Mouse (Mus musculus) thymus, postnatal 10 days (tissue): ENCODE measurements around the gene Scimp.

Source experiments
- DNase-seq, 2 experiments: peaks; one replicate each; pipeline ENCODE4 v3.0.0; 2021; ENCODE audit warnings: low spot score in 2 of 2

Gene Scimp

DNA sequence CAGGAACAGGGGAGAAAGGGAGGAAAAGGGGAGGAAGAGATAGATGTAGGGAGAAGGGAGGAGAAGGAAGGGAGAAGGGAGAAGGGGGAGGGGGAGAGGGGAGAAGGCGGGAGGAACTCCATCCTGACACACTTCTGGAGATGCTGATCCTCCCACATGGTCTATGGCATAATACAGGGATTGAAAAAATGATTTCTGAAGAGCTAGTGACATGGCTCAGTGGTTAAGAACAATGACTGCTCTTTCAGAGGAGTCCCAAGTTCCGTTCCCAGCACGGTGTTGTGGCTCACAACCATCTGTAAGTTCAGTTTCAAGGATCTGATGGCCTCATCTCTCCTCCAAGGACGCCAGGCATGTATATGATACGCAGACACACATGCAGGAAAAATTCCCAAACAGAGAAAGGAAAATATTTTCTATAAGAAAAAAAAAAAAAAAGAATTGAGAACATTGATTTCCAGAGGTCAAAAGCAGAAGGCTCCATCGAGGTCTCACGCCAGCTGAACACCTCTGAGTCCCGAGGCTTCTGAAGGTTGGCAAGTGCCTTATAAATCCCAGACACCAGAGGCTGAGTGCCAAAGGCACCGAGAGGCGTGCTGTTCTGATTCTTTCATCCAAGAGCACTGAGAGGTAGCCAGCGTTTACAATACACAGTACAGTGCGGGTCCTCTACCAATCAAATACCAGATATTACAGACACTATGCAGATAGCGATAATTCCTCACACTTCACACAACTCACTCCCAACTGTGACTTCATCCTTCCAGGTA is 730 bp downstream of the Scimp start:
- DNase-seq, result no peak

DNA sequence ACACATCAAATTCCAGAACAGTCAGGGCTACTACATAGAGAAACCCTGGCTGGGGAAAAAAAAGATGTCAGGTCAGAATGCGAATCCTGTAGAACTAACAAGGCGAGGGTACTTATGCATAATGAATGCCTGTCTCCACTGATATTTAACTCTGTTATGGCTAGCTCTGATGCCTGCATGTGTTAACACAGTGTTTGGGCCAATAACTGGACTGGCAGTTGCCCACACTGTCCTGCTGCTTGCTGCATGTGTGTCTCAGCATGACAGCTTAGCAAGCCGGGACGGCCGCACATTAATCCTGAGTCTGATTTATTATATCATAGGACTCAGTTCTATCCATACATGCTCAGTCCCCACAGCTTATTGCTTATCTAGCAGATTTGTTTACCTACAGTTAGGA is 1.3 kb downstream of the Scimp start:
- no peak for DNase-seq

DNA sequence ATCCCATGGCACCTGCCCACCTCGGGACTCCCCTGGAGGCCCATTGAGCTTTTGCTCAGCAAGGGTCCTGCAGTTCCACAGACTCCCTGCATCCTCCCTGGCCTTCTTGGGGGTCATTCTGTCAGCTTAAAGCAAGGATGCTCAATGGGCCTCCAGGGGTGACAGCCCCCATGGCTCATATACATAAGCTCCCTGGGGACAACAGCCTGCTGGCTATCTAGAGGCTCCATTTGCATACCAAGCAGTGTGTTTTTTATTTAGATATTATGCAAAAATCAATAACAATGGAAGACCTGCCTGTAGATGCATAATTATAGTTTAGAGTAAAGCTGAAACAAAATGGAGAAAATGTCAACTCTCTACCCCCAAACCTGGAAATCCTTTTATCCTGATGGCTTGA is 3.4 kb downstream of the Scimp start:
- DNase-seq, result no peak

DNA sequence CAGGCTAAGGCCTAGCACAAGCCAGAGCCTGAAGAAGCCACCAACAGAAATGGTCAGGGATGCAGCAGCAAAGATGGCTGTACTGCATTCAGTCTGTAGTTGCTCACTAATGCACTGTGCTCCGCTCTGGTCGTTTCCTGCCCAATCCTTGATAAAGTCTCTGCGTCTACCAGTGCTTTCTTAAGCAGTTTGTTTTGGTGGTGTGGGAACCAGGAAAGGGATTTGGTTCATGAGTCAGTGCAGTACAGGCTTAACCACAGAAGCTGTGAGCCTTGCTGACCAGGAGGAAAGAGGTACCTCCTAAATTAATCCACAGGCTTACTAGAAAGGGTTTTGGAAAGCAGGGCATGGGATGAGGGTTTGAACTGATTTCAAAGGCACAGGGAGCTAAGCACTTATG is 4.3 kb downstream of the Scimp start:
- no peak for DNase-seq

DNA sequence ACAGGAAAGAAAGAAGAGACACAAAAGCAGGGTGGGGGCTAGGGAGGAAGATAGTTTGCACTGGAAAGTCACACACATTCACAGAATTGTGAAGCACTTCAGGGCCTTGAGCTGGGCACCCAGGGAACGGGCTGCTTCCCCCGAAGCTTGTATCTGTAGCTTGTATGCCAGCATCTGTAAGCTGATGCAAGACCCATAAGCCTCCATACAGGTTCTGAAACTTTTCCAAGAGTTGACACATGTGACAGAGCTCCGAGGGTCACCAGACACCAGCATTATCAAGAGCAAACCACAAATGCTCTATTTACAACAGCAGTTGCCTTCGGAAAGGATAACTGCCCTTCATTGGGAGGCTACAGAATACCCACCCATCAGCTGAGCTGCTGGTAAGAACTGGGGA is 4.8 kb downstream of the Scimp start:
- DNase-seq, result no peak

DNA sequence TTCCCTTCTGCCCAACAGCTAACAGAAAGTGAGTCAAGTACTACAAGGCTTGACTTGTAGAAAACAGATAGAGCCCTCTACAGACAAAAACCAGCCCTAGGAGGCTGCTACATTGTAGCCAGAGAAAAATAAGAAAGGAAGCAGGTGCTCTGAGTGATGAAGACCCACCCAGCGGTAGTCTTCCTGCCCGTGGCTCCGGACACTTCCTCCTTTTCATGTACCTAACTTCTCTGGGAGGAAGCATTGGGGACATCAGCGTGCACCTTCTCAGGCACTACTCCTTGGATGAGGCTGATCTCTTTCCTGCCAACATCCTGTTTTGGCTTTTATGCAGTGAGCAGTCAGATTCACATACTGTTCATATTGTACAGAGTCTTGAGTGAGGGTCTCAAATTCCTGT is 5.7 kb downstream of the Scimp start:
- DNase-seq, result no peak

DNA sequence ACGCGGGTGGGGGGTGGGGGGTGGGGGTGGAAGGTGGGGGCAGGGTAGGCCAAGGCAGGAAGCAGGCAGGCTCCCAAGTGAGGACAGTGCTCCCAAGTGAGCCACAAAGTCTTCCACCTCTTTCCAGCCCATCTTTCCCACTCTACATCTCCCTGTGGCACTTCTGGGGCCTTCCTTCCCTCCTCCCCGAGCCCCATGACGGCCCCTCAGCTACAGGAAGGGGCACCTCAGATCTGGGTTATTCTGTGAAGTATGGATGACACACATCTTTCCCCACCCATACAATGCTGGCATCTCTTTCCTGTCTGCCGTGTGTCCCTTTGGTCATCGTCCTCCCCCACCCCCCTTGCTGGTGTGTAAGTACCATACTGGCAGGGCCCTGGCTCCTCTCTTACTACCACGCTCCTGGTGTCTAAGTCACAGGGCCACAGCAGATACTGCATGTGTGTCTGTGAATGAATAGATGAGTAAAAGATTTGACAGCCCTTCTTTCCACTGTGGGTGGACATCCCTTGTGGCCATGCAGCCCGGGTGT is 6.7 kb downstream of the Scimp start:
- no peak for DNase-seq

DNA sequence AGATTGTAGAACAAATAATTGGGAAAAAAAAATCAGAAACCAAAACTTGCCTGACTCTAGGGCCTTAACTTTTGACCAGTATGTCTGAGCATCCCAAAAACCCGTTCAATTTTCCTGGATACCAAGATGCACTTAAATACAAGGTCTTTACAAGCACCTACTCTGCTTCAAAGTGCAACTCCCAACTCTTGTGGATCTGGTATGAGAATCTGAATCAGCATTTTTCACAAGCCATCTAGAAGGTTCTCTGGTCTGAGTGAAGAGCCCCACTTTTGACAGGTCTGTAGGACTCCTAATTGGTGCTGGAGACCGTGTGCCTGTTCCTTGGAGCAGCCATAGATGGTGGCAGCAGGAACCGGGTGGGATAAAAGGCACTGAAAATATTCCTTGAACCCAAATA is 8.0 kb downstream of the Scimp start:
- DNase-seq, result no peak

DNA sequence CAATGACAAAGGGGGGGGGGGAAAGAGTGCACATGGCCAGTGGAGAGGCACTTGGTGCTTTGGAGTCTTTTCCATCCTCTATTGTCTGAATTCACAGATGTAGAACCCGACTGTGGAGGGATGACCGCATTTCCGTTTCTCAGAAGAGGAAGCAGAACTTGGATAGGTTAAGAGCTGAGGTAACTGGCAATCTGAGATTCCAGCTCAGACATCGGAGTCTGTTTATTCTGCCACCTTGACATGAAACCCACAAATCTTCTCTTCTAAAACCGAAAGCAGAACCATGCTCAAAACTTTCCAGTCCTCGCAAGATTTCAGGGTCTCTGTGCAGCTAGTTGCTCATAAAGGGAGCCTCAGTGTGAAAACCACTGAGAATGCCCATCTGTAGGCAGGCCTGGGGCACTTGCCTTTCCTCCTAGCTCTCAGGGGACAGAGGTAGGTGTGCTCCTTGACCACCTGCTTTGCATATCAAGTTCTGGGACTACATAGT is 8.6 kb downstream of the Scimp start:
- no peak for DNase-seq

DNA sequence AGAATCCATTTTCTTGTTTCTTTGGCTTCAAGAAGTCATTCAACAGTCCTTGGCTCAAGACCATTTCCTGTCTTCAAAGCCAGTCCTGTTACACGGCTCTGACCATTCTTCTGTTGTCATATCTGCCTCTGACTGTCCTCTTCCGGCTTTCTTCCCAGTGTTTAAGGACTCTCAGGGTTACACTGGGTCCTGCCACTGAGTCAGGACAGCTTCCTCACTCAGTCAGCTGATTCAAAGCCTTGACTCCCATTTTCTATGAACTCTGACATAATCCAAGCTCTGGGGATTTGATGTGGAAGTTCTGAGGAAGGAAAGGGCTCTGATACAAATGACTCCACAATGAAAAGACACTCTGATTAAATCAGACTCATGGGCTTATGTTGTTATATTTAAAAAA is 9.5 kb downstream of the Scimp start:
- no peak for DNase-seq

DNA sequence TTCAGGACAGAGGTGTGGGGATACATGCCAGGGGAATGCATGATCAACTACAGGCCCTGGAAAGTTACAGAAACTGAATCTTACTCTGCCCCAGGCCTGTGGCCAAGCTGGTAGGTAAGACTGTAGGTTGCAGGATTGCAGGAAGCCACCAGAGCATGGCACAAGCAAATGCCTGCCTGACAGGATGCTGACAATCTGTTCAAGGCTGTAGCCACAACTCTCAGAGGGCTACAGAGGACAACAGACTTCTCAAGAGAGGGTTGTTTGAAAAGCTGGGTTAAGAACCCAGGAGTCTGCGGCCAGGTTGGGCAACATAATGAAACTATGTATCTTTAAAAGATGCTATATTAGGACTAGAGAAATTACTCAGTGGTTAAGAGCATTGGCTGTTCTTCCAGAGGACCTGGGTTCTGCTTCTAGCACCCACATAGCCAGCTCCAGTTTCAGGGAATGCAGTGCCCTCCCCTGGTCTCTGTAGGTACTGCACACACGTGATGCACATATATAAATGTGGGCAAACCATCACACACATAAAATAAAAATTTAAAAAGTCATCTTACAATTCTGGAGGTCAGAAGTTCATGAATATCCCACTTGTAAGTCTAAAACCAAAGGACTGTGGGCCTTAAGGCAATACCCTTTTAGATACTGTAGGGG is 10.1 kb downstream of the Scimp start:
- no peak for DNase-seq

DNA sequence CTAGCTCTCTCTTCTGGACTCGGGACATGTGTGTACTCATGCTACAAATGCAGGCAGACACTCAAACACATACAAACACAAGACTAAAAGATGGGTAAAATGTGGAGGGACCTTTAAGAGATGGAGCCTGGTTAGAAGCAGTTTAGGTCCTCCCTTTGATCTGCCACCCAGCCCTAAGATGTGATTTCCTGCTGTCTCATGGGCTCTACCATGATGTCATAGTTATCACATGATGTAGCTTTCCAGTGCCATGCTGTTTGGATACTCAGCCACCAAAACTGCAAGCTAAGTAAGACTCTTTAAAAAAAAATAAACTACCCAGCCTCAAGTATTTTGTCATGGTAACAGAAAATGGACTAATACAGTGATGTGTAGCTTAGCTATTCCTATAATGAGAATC is 20.0 kb downstream of the Scimp start:
- no peak for DNase-seq

DNA sequence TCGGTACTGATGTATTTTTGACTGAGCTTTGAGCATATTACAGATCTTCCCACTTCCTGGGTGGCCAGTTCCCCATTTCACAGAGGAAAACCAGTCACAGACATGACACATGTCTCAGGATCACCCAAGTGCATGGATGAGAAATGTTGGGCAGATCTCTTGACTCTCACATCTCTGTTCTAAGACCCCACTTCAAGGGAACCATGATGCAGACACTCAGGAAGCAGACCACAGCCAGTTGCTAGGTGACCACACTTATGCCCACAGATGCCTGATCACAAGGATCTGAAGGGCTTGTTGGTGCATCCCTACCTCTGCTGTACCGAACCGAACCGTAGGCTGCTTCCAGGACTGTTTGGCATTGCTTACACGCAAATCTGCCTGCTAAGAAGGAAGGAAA is 20.7 kb downstream of the Scimp start:
- DNase-seq, result no peak

DNA sequence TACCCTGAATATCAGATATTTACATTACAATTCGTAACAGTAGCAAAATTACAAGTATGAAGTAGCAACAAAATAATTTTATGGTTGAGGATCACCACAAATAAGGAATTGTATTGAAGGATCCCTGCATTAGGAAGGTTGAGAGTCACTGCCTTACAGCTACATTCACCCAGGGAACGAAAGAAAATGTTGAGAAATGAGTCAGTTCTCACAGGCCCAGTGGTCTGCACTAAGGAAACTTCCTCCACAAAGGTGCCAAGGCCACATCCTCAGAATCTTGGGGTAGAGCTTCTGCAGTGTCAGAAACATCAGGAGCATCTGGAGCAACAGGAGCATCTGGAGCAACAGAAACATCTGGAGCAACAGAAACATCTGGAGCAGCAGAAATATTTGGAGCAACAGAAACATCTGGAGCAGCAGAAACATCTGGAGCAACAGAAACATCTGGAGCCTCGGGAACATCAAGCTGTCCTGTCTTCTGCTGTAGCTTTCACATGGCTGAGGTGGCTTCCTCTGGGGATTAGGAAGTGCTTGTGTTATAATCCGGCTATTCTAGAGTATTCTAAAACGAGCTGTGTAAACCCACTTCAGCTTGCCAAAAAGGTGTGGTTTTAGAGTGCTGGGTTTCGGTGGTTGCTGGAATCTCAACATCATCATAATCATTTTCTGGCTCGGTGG is 21.4 kb downstream of the Scimp start:
- DNase-seq, result no peak

DNA sequence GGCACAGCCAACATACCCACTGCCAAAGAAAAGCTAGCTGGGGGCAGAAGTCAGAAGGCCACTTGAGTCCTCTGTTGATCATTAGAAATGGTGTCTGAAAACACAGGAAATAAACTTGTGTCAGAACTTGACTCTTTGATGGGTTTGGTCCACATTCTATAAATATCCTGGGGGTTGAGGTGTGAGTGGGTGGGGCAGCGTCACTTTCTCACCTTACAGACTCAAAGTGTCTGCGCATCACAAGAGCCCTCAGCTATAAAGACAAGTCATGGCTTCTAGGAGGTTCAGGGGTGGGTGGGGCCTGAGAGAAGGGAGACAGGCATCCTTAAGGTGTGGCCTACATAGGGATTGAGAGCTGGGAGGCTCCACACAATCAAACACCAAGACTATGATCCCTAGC is 22.0 kb downstream of the Scimp start:
- no peak for DNase-seq

DNA sequence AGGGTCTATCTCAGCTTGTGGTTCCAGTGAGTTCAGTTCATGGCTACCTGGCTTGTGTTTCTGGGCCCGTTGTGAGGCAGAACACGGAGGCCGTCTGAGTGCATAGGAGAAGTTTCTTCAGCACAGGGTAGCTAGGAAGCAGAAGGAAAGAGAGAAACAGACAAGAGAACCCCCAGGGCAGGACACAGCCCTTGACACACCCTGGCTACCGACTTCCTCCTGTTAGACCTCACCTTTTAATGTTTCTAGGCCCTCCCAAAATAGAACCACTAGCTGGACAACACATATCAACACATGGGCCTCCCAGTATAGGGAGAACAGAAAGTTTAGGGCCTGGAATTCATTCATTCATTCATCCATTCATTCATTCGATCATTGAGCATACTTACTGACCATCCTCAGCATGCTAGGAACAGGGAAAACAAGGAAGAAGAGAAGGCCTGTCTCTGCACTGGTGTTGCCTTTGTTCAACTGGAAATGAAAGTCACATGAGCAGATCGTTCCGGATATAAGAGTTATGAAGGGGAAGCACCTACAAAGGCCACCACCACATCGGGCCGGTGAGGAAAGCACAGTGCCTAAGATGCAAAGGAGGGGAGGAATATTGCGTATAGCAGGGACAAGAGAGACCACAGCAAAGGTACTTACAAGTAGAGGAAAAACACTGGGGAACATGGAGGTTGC is 23.3 kb downstream of the Scimp start:
- no peak for DNase-seq

DNA sequence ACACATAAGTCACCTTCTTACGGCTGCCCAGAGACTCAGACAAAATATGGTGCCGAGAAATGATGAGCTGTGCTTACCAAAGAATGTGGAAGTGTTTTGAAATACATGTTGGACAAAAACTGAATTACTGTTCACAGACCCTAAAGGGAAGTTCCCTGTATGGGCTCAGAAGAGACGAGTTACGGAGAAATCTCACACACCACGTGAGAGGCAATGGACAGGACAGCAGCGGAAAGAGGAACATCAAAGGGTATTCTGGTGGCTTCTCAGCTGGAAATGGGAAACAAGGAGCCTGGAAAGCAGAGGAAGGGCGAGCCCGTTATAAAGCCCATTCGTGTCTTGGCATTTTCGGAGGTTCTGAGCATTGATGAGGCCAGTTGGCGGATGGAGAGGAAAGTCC is 25.3 kb downstream of the Scimp start:
- no peak for DNase-seq

DNA sequence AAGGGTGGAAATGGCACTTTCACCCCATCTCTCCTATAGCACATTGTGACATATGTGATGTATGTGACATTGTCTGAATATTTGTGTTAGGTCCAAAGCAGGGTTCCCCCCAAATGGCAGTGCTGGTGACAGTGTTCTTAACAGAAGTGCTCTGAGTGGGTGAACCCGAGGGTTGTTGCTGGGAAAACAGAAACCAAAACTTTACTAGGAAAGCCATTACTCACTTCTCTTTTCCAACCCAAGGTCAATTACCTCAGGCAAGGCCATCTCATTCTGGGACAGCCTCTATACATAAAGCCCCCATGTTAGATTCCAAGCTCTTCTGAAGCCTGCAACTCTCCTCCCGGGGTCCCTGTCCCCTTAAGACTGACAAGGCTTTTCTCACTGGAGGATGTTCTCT is 26.5 kb downstream of the Scimp start:
- no peak for DNase-seq

DNA sequence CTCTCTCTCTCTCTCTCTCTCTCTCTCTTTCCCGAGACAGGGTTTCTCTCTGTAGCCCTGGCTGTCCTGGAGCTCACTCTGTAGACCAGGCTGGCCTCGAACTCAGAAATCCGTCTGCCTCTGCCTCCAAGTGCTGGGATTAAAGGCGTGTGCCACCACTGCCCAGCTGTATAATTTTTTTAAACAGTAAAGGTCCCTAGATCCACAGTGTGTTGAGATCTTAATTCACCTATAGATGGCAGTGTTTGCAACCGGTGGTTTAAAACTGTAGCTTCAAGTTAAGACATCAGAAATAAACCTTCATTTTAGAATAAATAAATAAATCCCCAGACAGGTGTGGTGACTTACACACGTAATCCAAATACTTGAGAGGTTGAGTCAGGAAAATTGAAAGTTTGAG is 34.3 kb downstream of the Scimp start:
- DNase-seq, result peak in 1 of 2 experiments; percentile 25

DNA sequence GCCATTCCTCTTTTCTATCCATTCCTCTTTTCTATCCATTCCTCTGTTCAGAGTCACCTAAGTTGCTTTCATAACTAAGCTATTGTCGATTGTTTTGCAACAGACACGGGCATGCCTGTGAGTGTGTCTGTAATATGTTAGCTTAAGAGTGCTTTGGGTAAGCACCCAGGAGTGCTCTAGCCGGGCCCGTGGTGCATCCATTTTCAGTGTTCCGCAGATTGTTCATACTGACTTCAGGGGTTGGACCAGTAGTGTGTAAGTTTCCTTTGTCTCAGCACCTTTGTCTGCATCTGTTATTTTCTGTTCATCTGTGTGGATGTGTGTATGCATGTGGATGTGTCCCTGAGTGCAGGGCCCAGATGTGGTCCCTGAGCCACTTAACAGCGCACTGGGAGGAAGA is 34.8 kb downstream of the Scimp start:
- DNase-seq, result no peak

DNA sequence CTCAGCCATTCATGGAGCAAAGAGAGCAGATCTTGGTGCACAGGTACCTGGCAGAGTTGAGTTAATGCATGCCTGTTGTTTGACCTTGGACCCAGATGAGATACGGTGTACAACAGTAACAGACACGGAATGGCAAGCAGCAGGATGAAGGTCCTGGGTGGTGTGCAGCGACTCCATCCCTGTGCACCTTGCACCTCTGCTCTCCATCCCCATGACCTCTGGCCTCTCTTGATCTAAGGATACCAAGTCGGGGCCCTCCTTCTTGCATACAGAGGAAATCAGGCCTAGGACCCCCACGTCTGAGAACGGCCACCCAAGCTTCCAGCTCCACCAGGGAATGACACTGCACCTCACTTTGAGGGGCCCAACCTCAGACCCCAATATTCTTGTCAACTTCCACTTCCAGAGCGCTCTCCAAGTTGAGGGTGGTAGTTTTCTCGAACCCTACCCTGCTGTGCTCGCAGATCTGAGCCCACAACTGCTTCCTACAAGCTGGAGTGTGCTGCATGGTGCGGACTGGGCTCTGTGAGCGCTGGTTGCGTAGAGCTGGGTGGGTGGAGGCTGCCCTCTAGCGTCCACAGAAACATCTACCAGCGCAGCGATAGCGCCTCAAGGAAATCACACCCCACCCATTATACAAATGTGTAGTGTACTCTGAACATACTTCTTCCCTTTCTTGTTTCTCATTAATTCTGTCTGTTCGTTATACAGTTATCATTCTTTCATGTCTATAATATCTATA is 35.4 kb downstream of the Scimp start:
- peak; percentile 46 to 74 for DNase-seq
